Mouse (Mus musculus) intestine, postnatal 0 days (tissue): ENCODE measurements around the gene Glb1l3. TPM values are rescaled to one million over a fixed set of nuclear protein-coding genes. Genes with fewer than 3 reads are reported as not detected.

ENCODE experiments used
- ATAC-seq: fragments of 200-750 bp; cut with Nextera tagmentation; 2 replicates; pipeline ENCODE4 v1.8.0; 2017; ENCODE audit warnings: mild to moderate bottlenecking, moderate TSS enrichment, moderate library complexity
- H3K27ac ChIP-seq: fragments of 300-500 bp; sonication (generic); 2 replicates; pipeline ENCODE4 v1.5.1; 2014; ENCODE audit warnings: mild to moderate bottlenecking, low read depth, low read length, moderate library complexity
- H3K27me3 ChIP-seq: fragments of 300-500 bp; sonication (generic); replicated peaks from 2 replicates; pipeline ENCODE4 v1.6.1; 2014; ENCODE audit warnings: low read length, mixed read lengths; ENCODE audit not compliant: control insufficient read depth, insufficient read depth
- H3K36me3 ChIP-seq: fragments of 300-500 bp; sonication (generic); 2 replicates; pipeline ENCODE4 v1.6.1; 2014; ENCODE audit warnings: mild to moderate bottlenecking, moderate library complexity; ENCODE audit not compliant: control insufficient read depth, insufficient read depth
- H3K4me1 ChIP-seq: fragments of 300-500 bp; sonication (generic); replicated peaks from 2 replicates; pipeline ENCODE4 v1.6.1; 2014; ENCODE audit warnings: antibody characterized with exemption, low read length, mixed read lengths; ENCODE audit not compliant: control insufficient read depth, insufficient read depth
- H3K4me2 ChIP-seq: fragments of 300-500 bp; sonication (generic); replicated peaks from 2 replicates; pipeline ENCODE4 v1.6.1; 2014; ENCODE audit warnings: low read depth, mild to moderate bottlenecking, moderate library complexity
- H3K4me3 ChIP-seq: fragments of 300-500 bp; sonication (generic); 2 replicates; pipeline ENCODE4 v1.5.1; 2014; ENCODE audit warnings: low read depth, low read length
- H3K9ac ChIP-seq: fragments of 300-500 bp; sonication (generic); 2 replicates; pipeline ENCODE4 v1.6.1; 2014; ENCODE audit warnings: mild to moderate bottlenecking, low read depth, low read length
- H3K9me3 ChIP-seq: fragments of 300-500 bp; sonication (generic); 2 replicates; pipeline ENCODE4 v1.6.1; 2016; ENCODE audit warnings: mixed run types; ENCODE audit not compliant: control insufficient read depth
- CTCF ChIP-seq: sonication (generic); IDR thresholded peaks from 2 replicates; pipeline ENCODE4 v1.5.1; 2016; ENCODE audit warnings: low read depth, mild to moderate bottlenecking, control low read depth, antibody characterized with exemption, moderate library complexity
- WGBS: fragments of 180-500 bp; shearing (Covaris S2); extraction: QIAGEN DNeasy Blood & Tissue Kit; methylation state at CpG from one replicate; pipeline ENCODE4 v1.1.7; 2014; 5-methylcytosine and 5-hydroxymethylcytosine counted together
- polyA plus RNA-seq: library from polyadenylated mRNA; unstranded; fragments of >200 nt; fragmentation: Nextera tagmentation; extraction: Ambion mirVana; gene quantifications from 2 replicates; pipeline ENCODE4 v1.2.1, GENCODE M21; 2015

Gene Glb1l3
- polyA plus RNA-seq, 1 experiment from 2014 or later = not detected

DNA sequence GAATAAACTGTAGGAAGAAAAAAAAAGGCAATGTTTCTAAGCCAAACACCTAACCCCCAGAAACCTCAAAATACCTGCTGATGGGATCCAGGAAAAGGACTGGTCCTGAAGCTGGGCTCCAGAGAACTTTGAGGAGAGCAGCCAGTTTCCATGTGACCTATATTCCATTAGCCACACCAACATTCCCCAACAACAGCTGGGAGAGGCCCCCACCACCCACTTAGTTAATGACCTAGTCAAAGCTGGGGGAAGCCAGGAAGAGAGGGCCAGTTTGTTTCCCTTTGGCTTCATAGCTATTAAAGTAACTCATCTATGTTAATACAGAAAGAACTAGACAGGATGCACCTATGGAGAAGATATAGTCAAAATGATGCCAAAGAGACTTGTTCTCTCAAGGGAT lies 56.4 kb downstream of the Glb1l3 start:
- Histone ChIP-seq H3K36me3 (no peaks in the 10 kb centered on the region), H3K27me3 (no peaks in the 10 kb centered on the region), H3K9ac (no peak overlapping the region), H3K4me3 (no peak overlapping the region), H3K4me1 (0 out of 2 replicates have a peak, but pooled peaks cover 6% of the 10 kb centered on the region), H3K9me3 (no peaks in the 10 kb centered on the region), H3K4me2 (no peak overlapping the region), H3K27ac (no peak overlapping the region)
- no peak for ATAC-seq
- no peak for TF ChIP-seq CTCF

DNA sequence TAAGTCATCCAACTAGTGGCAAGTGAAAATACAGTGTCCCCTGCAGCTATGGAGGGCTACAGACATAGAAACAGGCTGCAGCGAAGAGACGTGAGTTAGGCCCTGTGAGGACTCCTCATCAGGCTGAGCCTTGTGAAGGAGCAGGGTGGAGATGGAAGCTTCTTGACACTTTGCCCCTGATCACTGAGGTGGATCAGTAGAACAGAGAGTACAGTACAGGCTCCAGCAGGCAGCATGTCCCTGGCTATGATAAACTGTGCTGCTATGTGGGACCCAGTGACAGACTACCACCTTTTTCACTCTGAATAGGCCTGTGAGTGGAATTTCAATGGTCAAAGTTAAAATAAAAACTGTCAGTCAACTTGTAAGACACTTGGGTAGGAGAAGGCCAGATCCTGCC lies 60.3 kb downstream of the Glb1l3 start:
- WGBS = 92% methylated on average over 2 of the region's 2 CpGs
- no peak for TF ChIP-seq CTCF

GRCm38 (mm10) chr9:26798731-26799130 lies 62.0 kb downstream of the Glb1l3 start:
- H3K4me3 ChIP-seq = no peak overlapping the region
- no peak overlapping the region for H3K9ac ChIP-seq
- H3K27me3 ChIP-seq = no peaks in the 10 kb centered on the region
- no peak for ATAC-seq
- no peaks in the 10 kb centered on the region for H3K4me1 ChIP-seq
- no peaks in the 10 kb centered on the region for H3K36me3 ChIP-seq
- H3K4me2 ChIP-seq = no peak overlapping the region
- no peaks in the 10 kb centered on the region for H3K9me3 ChIP-seq
- 71% methylated on average over 1 of the region's 1 CpGs for WGBS
- no peak for TF ChIP-seq CTCF
- no peak overlapping the region for H3K27ac ChIP-seq

More for the DNA sequence above, 60.3 kb downstream of the Glb1l3 start:
- H3K27me3 ChIP-seq = no peaks in the 10 kb centered on the region
- no peak for ATAC-seq
- H3K36me3 ChIP-seq = no peaks in the 10 kb centered on the region
- no peak overlapping the region for H3K27ac ChIP-seq
- H3K4me2 ChIP-seq = no peak overlapping the region
- H3K4me3 ChIP-seq = no peak overlapping the region
- H3K4me1 ChIP-seq = no peaks in the 10 kb centered on the region
- H3K9ac ChIP-seq = no peak overlapping the region
- no peaks in the 10 kb centered on the region for H3K9me3 ChIP-seq

DNA sequence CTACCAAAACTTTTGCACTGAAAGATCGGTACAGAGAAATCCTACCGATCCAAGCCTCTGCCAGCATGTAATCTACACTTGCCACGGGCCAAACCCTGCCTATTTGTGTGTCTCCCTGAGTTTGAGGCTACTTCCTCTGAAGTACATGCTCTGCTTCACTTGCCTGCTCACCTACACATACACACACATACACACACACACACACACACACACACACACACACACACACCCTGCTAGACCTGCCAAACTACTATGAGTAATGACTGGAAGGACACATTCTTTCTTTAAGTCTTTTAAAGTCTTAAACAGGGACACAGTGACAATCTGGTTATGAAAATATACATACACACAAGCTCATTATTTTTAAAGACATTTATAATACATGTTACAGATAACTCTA lies 62.5 kb downstream of the Glb1l3 start:
- Histone ChIP-seq H3K9ac (no peak overlapping the region), H3K4me2 (no peak overlapping the region), H3K36me3 (no peaks in the 10 kb centered on the region), H3K9me3 (no peaks in the 10 kb centered on the region), H3K4me1 (no peaks in the 10 kb centered on the region), H3K27me3 (no peaks in the 10 kb centered on the region), H3K4me3 (no peak overlapping the region), H3K27ac (no peak overlapping the region)
- 85% methylated on average over 3 of the region's 3 CpGs for WGBS
- ATAC-seq = no peak
- no peak for TF ChIP-seq CTCF

GRCm38 (mm10) chr9:26792829-26793228 lies 67.9 kb downstream of the Glb1l3 start:
- H3K4me3 ChIP-seq = no peak overlapping the region
- no peaks in the 10 kb centered on the region for H3K27me3 ChIP-seq
- no peaks in the 10 kb centered on the region for H3K9me3 ChIP-seq
- TF ChIP-seq CTCF = no peak
- ATAC-seq = no peak
- no peak overlapping the region for H3K9ac ChIP-seq
- no peak overlapping the region for H3K4me2 ChIP-seq
- H3K4me1 ChIP-seq = no peaks in the 10 kb centered on the region
- WGBS = 70% methylated on average over 3 of the region's 3 CpGs
- no peaks in the 10 kb centered on the region for H3K36me3 ChIP-seq
- H3K27ac ChIP-seq = no peak overlapping the region

DNA sequence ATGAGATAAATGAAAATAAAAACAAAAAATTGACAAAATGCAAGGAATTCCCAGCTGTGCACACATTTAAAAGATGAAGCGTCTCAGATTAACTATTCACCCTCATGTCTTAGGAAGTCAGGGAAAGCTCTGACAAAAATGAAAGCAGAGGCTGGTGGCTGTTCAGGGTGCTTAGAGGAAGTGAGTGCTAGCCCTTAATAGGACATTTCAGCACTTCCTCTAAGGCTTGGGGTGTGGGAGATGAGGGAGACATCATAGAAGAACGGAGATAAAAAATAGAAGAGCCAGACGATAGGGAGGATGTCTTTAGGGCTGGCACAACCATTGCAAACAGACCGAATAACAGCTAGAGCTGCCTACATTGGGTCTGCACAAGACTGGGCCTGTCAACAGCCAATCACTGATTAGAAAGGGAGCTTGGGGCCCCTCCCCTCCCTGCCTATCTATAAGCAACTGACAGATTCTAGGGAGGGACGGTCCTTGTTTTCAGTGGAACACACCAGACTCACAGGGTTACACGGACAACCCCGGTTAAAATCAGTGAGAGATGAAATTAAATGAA lies 77.2 kb downstream of the Glb1l3 start:
- Histone ChIP-seq H3K36me3 (no peaks in the 10 kb centered on the region), H3K27ac (no peak overlapping the region), H3K9me3 (no peaks in the 10 kb centered on the region), H3K27me3 (no peaks in the 10 kb centered on the region), H3K4me2 (no peak overlapping the region), H3K4me1 (no peaks in the 10 kb centered on the region), H3K9ac (no peak overlapping the region), H3K4me3 (no peak overlapping the region)
- ATAC-seq = no peak
- 63% methylated on average over 7 of the region's 7 CpGs for WGBS
- no peak for TF ChIP-seq CTCF

DNA sequence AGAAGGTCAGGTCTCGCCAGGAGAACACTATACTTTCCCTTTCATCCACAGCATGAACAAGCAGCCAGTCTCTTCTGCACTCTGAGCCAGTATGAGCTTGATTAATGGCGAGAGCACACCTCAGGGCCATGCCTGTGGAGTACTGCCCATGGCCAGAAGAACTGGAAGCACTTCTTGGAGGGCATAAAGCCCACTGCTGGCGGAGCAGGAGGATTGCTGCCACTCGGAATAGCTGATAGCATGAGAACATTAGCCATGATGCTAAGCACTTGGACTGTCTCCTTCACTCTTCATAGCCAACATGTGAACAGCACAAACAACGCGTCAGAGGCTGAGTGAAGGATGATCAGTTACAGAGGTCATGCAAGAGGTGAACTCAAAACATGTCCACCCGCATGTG lies 82.3 kb downstream of the Glb1l3 start:
- H3K4me3 ChIP-seq = no peak overlapping the region
- no peaks in the 10 kb centered on the region for H3K4me1 ChIP-seq
- 79% methylated on average over 7 of the region's 7 CpGs for WGBS
- TF ChIP-seq CTCF = no peak
- no peaks in the 10 kb centered on the region for H3K27me3 ChIP-seq
- H3K4me2 ChIP-seq = no peak overlapping the region
- H3K9ac ChIP-seq = no peak overlapping the region
- H3K36me3 ChIP-seq = no peaks in the 10 kb centered on the region
- H3K9me3 ChIP-seq = no peaks in the 10 kb centered on the region
- no peak overlapping the region for H3K27ac ChIP-seq
- ATAC-seq = no peak
